Mouse (Mus musculus) stomach, postnatal 0 days (tissue): ENCODE measurements around the gene Dagla.

ENCODE experiments used
- CTCF ChIP-seq: IDR thresholded peaks from 2 replicates; pipeline ENCODE4 v1.5.1; 2016; ENCODE audit warnings: antibody characterized with exemption, low read depth, mild to moderate bottlenecking, moderate library complexity
- EP300 ChIP-seq: optimal IDR thresholded peaks from 2 replicates; pipeline ENCODE3; 2016; ENCODE audit warnings: antibody characterized with exemption

- TF ChIP-seq CTCF (no peak), EP300 (no peak)
Observed at GRCm38 (mm10) chr19:10223561-10223960, 81.1 kb downstream of the Dagla start.
